Mouse (Mus musculus) liver, postnatal 0 days (tissue): ENCODE results near the gene Mpzl2. TPM values are rescaled to one million over a fixed set of nuclear protein-coding genes. Genes with fewer than 3 reads are reported as not detected.

Experiments used
- ATAC-seq: fragments of 200-750 bp; cut with Nextera tagmentation; 2 replicates; pipeline ENCODE4 v1.8.0; 2017; ENCODE audit warnings: mild to moderate bottlenecking, moderate library complexity
- DNase-seq: peaks from one replicate; pipeline ENCODE4 v3.0.0-alpha.2; 2016
- H3K27ac ChIP-seq: fragments of 300-500 bp; sonication (generic); 2 replicates; pipeline ENCODE4 v1.5.1; 2014; ENCODE audit warnings: antibody characterized with exemption, moderate library complexity, mild to moderate bottlenecking, low read depth
- H3K27me3 ChIP-seq: fragments of 300-500 bp; sonication (generic); 2 replicates; pipeline ENCODE4 v1.6.1; 2014; ENCODE audit warnings: low read length, control low read depth, mixed read lengths; ENCODE audit not compliant: insufficient read depth
- H3K36me3 ChIP-seq: fragments of 300-500 bp; sonication (generic); replicated peaks from 2 replicates; pipeline ENCODE4 v1.6.1; 2014; ENCODE audit warnings: mild to moderate bottlenecking, control low read depth, low read length, moderate library complexity, mixed read lengths; ENCODE audit not compliant: insufficient read depth
- H3K4me1 ChIP-seq: fragments of 300-500 bp; sonication (generic); 2 replicates; pipeline ENCODE4 v1.6.1; 2014; ENCODE audit warnings: antibody characterized with exemption, mild to moderate bottlenecking, control low read depth; ENCODE audit not compliant: insufficient read depth
- H3K4me2 ChIP-seq: fragments of 300-500 bp; sonication (generic); 2 replicates; pipeline ENCODE4 v1.6.1; 2014; ENCODE audit warnings: low read depth, mild to moderate bottlenecking, low read length, moderate library complexity, mixed read lengths
- H3K4me3 ChIP-seq: fragments of 300-500 bp; sonication (generic); 2 replicates; pipeline ENCODE4 v1.5.1; 2014; ENCODE audit warnings: low read depth, low read length
- H3K9ac ChIP-seq: fragments of 300-500 bp; sonication (generic); replicated peaks from 2 replicates; pipeline ENCODE4 v1.6.1; 2014; ENCODE audit warnings: mild to moderate bottlenecking, moderate library complexity
- H3K9me3 ChIP-seq: fragments of 300-500 bp; sonication (generic); 2 replicates; pipeline ENCODE4 v1.6.1; 2016; ENCODE audit warnings: mild to moderate bottlenecking, control low read depth, low read length, mixed read lengths
- CTCF ChIP-seq: sonication (generic); IDR thresholded peaks from 2 replicates; pipeline ENCODE4 v1.5.1; 2016; ENCODE audit warnings: antibody characterized with exemption, low read depth
- EP300 ChIP-seq: IDR thresholded peaks from 2 replicates; pipeline ENCODE4 v1.6.1; 2016; ENCODE audit warnings: antibody characterized with exemption, low read depth, mild to moderate bottlenecking
- WGBS: fragments of 180-500 bp; shearing (Covaris S2); extraction: QIAGEN DNeasy Blood & Tissue Kit; methylation state at CpG from one replicate; pipeline ENCODE4 v1.1.7; 2014; ENCODE audit not compliant: insufficient replicate concordance; 5-methylcytosine and 5-hydroxymethylcytosine counted together
- polyA plus RNA-seq: library from polyadenylated mRNA; unstranded; fragments of >200 nt; fragmentation: Nextera tagmentation; extraction: Ambion mirVana; gene quantifications from 2 replicates; pipeline ENCODE4 v1.2.1, GENCODE M21; 2015

The Mpzl2 gene
- polyA plus RNA-seq, 1 experiment from 2014 or later, result 15.7 TPM

GRCm38 (mm10) chr9:45040066-45040845 is 657 bp downstream of the Mpzl2 start:
- Histone ChIP-seq H3K36me3 (peaks cover 3% of the 10 kb centered on the region; the same call in 1 of the 2 replicates), H3K9me3 (no peaks in the 10 kb centered on the region), H3K4me3 (peak overlapping the region; percentile 47), H3K27ac (peak overlapping the region; percentile 98), H3K4me1 (peaks cover 4% of the 10 kb centered on the region; the same call in 1 of the 2 replicates), H3K27me3 (peaks cover 19% of the 10 kb centered on the region), H3K9ac (peak overlapping the region; percentile 64), H3K4me2 (peak overlapping the region; percentile 67)
- DNase-seq, result peak; percentile 22
- ATAC-seq, result peak; percentile 33; the same call in 1 of the 2 replicates
- 13% methylated on average over 14 of the region's 14 CpGs for WGBS
- no peak for TF ChIP-seq EP300

- Histone ChIP-seq H3K4me2 (peak overlapping the region; percentile 67), H3K9ac (no peak overlapping the region; the same call in 1 of the 2 replicates), H3K4me3 (peak overlapping the region; percentile 47), H3K4me1 (peaks cover 4% of the 10 kb centered on the region; the same call in 1 of the 2 replicates), H3K9me3 (no peaks in the 10 kb centered on the region), H3K36me3 (peaks cover 5% of the 10 kb centered on the region; the same call in 1 of the 2 replicates), H3K27me3 (peaks cover 19% of the 10 kb centered on the region), H3K27ac (peak overlapping the region; percentile 98)
- TF ChIP-seq EP300, result 0 out of 2 replicates have a peak, but pooled peaks have one; percentile 62
- no peak for TF ChIP-seq CTCF
- ATAC-seq (peak; percentile 55), DNase-seq (peak; percentile 74)
- WGBS, result 15% methylated on average over 17 of the region's 17 CpGs
Observed at GRCm38 (mm10) chr9:45041131-45041838, 1.7 kb downstream of the Mpzl2 start.

GRCm38 (mm10) chr9:45042056-45042720 is 2.6 kb downstream of the Mpzl2 start:
- Histone ChIP-seq H3K27ac (peak overlapping the region; percentile 98), H3K27me3 (peaks cover 19% of the 10 kb centered on the region)
- ATAC-seq, result peak; percentile 90

DNA sequence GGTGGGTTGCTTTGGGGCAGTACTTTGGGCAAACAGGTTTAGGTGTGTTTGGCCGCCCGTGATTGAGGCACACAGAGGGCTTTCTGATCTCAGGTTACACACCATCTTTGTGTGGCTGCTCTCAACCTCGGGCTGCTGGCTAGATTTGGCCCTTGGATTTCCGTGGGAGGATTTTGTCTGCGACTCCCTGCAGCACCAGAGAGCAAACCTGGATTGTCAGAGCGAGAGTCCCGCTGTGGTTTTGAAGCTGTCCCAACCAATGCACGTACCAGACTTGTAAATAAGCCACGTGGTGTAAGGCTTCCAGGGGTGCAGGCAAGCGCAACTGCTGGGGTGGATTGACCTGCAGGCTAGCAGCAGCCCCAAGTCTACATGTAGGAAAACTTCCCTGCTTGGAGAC is 3.3 kb downstream of the Mpzl2 start:
- no peaks in the 10 kb centered on the region for H3K9me3 ChIP-seq
- H3K4me1 ChIP-seq, result peaks cover 4% of the 10 kb centered on the region; the same call in 1 of the 2 replicates
- peak overlapping the region; percentile 63 for H3K9ac ChIP-seq
- peaks cover 19% of the 10 kb centered on the region for H3K27me3 ChIP-seq
- ATAC-seq, result no peak
- H3K4me3 ChIP-seq, result peak overlapping the region; percentile 50
- peak; percentile 32 for DNase-seq
- H3K27ac ChIP-seq, result peak overlapping the region; percentile 98
- no peak for TF ChIP-seq EP300
- TF ChIP-seq CTCF, result no peak
- H3K4me2 ChIP-seq, result peak overlapping the region; percentile 54
- WGBS, result 2% methylated on average over 10 of the region's 10 CpGs
- H3K36me3 ChIP-seq, result peaks cover 5% of the 10 kb centered on the region; the same call in 1 of the 2 replicates

More at GRCm38 (mm10) chr9:45042056-45042720, 2.6 kb downstream of the Mpzl2 start:
- Histone ChIP-seq H3K4me3 (peak overlapping the region; percentile 50), H3K9me3 (no peaks in the 10 kb centered on the region), H3K4me2 (peak overlapping the region; percentile 54), H3K9ac (peak overlapping the region; percentile 63), H3K36me3 (peaks cover 5% of the 10 kb centered on the region; the same call in 1 of the 2 replicates), H3K4me1 (peaks cover 4% of the 10 kb centered on the region; the same call in 1 of the 2 replicates)
- peak; percentile 79 for DNase-seq
- TF ChIP-seq CTCF, result no peak
- TF ChIP-seq EP300, result no peak
- WGBS, result 3% methylated on average over 20 of the region's 20 CpGs

DNA sequence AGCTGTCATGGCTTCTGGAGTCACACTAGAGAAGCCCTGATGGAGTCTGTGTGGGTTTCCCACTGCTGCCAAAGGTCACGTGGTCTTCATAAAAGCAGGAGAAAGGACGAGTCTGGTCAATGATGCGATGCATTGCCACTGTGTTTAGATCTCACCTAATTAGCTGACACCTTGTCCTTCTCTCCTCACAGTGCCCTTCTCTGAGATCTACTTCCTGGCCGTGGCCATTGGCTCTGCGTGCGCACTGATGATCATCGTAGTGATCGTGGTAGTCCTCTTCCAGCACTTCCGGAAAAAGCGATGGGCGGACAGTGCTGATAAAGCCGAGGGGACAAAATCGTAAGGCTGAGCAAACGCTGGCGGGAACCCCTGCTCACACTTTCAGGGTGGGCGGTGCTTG is 7.4 kb downstream of the Mpzl2 start:
- 72% methylated on average over 16 of the region's 16 CpGs for WGBS
- no peaks in the 10 kb centered on the region for H3K9me3 ChIP-seq
- H3K36me3 ChIP-seq, result peaks cover 12% of the 10 kb centered on the region; the same call in 1 of the 2 replicates
- H3K27me3 ChIP-seq, result peaks cover 14% of the 10 kb centered on the region
- TF ChIP-seq EP300 (no peak), CTCF (no peak)
- H3K4me1 ChIP-seq, result no peaks in the 10 kb centered on the region
- no peak for DNase-seq
- no peak for ATAC-seq
- H3K9ac ChIP-seq, result no peak overlapping the region
- no peak overlapping the region for H3K27ac ChIP-seq
- no peak overlapping the region for H3K4me2 ChIP-seq
- no peak overlapping the region for H3K4me3 ChIP-seq

DNA sequence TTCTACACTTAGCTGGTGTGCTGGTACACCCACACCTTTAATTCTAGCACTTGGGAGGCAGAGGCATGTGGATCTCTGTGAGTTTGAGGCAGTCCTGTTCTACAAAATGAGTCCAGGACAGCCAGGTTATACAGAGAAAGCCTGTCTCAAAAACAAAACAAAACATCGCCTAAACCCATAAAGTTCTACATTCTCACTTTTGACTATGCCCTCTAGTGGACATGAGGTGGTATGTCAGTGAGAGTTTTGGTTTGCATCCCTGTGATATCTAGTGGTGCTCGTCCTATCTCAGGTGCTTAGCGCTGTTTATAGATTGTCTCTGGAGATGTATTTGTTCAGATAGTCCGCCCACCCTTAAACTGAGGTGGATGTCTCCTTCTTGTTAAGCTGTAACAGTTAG is 8.9 kb downstream of the Mpzl2 start:
- Histone ChIP-seq H3K36me3 (peaks cover 12% of the 10 kb centered on the region; the same call in 1 of the 2 replicates), H3K9ac (no peak overlapping the region), H3K27me3 (0 out of 2 replicates have a peak, but pooled peaks cover 5% of the 10 kb centered on the region), H3K4me1 (no peaks in the 10 kb centered on the region), H3K27ac (no peak overlapping the region), H3K4me2 (no peak overlapping the region), H3K4me3 (no peak overlapping the region), H3K9me3 (no peaks in the 10 kb centered on the region)
- TF ChIP-seq CTCF, result peak; percentile 83
- no peak for TF ChIP-seq EP300
- ATAC-seq (0 out of 2 replicates have a peak, but pooled peaks have one; percentile 21), DNase-seq (no peak)
- WGBS, result 19% methylated on average over 4 of the region's 4 CpGs
